Mouse (Mus musculus): ENCODE data around the gene Pnn. TPM values are rescaled to one million over a fixed set of nuclear protein-coding genes. Genes with fewer than 3 reads are reported as not detected.
"Not testable (repeated sequence)": the region's sequence is repeated elsewhere in the genome, so short reads cannot be mapped to it uniquely, and the experiment has no call there.

Pnn gene
- polyA plus RNA-seq, 1 experiment from 2014 or later = 68.6 TPM

DNA sequence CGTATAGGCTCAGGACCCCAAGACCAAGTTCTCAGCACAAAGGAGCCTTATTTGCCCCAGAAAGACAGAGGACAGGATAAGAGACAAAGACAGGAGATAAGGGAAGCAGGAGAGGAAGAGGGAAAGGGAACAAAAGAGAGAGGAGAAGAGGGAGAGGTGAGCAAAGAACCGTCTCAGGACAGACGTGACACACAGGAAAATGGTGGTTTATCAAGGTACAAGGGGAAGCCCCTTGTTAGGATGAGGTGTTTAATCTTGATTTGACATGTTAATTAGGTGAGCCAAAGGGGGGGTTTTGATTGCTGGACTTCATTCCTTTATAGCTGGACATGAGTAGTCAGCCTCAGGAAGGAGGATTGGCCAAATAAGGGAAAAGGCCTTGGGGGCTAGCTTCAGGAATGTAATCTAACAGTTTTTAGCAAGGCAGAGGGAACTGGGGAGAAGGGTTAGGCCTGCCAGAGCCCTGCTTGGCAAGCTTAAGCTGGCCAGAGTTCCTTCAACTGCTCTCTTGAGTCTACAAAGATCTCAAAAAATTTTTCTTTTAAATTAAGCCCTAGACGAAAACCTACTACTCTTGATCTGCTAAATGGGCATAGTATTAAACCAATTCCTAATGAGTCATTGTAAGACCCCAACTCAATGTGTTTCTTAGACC, 11.4 kb upstream of the Pnn start:
- Histone ChIP-seq H3K27me3 (replicated peaks) (no peaks in the 10 kb centered on the region), H3K4me3 (no peak overlapping the region), H3K9me3 (replicated peaks) (no peaks in the 10 kb centered on the region), H3K27ac (no peak overlapping the region), H3K9ac (no peak overlapping the region), H3K4me1 (peaks cover 80% of the 10 kb centered on the region), H3K36me3 (peaks cover 73% of the 10 kb centered on the region), H3K4me2 (no peak overlapping the region)
- no peak for ATAC-seq
- WGBS (ENCODE audit: insufficient replicate concordance) = 53% methylated on average over 4 of the region's 4 CpGs

DNA sequence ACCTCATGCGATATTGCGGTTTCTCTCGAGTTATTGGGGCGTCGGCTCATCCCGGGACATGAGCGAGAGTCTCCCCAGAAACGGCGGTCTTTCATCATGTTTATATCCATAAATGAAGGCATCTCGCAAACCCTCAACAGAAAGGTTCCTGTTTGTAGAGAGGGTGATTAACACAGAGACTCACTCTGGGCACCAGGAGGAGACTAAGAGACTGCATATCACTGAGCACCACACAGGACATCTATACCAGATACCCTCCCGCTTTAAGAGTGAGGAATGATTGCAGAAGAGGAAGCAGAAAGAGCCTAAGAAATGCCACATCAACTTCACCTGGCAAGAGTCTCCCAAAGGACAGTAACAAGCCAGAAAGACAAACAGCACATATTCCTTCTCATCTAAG, 10.5 kb upstream of the Pnn start:
- H3K9me3 ChIP-seq (replicated peaks) = no peaks in the 10 kb centered on the region
- 89% methylated on average over 11 of the region's 11 CpGs for WGBS (ENCODE audit: insufficient replicate concordance)

DNA sequence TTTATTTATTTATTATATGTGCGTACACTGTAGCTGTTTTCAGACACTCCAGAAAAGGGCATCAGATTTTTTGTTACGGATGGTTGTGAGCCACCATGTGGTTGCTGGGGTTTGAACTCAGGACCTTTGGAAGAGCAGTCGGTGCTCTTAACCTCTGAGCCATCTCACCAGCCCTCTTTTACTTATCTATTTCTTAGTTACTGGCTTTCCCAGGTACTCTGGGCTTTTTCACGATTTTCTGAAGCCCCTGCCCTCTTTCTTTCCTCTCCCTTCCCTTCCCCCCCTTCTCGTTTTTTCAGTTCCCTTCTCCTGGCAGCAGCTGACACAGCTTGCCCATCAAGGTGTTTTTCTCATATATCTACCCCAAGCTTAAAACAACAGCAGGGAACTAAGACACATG, 8.4 kb upstream of the Pnn start:
- not testable (repeated sequence) for H3K9ac ChIP-seq; H3K9me3 ChIP-seq (replicated peaks); H3K27me3 ChIP-seq (replicated peaks); H3K27ac ChIP-seq; H3K4me2 ChIP-seq; ATAC-seq; H3K4me3 ChIP-seq
- H3K36me3 ChIP-seq = peaks cover 60% of the 10 kb centered on the region
- peaks cover 69% of the 10 kb centered on the region for H3K4me1 ChIP-seq
- 77% methylated on average over 5 of the region's 5 CpGs for WGBS (ENCODE audit: insufficient replicate concordance)

More for the DNA sequence above, 10.5 kb upstream of the Pnn start:
- no peak overlapping the region for H3K27ac ChIP-seq
- H3K36me3 ChIP-seq = peaks cover 71% of the 10 kb centered on the region
- no peak overlapping the region for H3K4me3 ChIP-seq
- peaks cover 83% of the 10 kb centered on the region for H3K4me1 ChIP-seq
- ATAC-seq = no peak
- H3K9ac ChIP-seq = no peak overlapping the region
- H3K4me2 ChIP-seq = no peak overlapping the region
- no peaks in the 10 kb centered on the region for H3K27me3 ChIP-seq (replicated peaks)

DNA sequence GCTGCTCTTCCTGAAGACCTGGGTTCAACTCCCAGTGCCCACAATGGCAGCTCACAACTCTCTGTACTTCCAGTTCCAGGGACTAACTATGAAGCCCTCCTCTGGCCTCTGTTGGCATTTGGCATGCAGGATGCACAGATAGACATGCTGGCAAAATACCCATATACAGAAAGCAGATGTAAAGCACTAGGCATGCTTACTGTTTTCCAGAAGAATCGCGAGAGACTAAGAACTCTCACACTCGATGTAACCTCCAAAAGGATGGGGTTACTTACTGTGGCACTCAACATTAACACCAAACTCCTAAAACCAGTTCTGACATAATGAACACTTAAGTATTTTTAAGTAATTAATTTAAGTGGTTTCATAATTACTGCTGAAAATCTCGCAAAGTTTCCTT, 6.4 kb upstream of the Pnn start:
- peaks cover 44% of the 10 kb centered on the region for H3K36me3 ChIP-seq
- H3K9ac ChIP-seq = peak overlapping the region; percentile 99
- 52% methylated on average over 4 of the region's 4 CpGs for WGBS (ENCODE audit: insufficient replicate concordance)
- peak overlapping the region; percentile 74 for H3K4me2 ChIP-seq
- H3K4me1 ChIP-seq = peaks cover 48% of the 10 kb centered on the region
- ATAC-seq = no peak
- H3K4me3 ChIP-seq = peak overlapping the region; percentile 87
- peak overlapping the region; percentile 92 for H3K27ac ChIP-seq
- no peaks in the 10 kb centered on the region; the same call in 1 of the 2 replicates for H3K27me3 ChIP-seq (replicated peaks)
- H3K9me3 ChIP-seq (replicated peaks) = no peaks in the 10 kb centered on the region

DNA sequence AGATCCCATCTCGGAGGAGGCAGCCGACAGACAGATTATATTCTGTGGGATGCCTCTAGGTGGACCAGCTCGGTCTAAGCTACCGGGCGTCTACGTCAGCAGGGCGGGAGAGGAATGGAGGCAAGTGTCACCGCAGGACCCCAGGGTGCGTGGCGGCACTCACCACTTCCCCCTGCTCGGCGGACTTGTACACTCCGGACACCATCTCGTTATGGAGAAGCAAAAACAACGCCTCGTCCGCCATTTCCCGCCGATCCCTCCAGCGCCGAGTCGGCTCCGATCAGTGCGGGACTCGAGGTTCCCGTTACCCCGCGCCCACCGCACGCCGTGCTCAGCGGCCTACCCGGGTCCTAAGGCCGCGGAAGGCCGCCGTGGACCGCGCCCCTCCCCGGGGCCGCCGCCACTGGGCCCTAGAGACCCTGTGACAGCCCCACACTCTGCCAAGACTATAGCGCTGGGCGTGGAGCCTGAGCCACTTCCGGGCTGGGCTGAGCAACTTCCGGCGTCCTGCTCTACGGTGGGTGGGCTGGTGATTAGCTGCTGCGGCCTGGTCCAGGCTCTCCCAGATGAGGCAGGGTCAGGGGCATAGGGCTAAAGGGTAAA, 5.6 kb upstream of the Pnn start, which contains the start of gene Trappc6b:
TSS of gene Trappc6b (minus strand) at position 480 of the 603 bp plus-strand sequence.
- Histone ChIP-seq H3K9me3 (replicated peaks) (no peaks in the 10 kb centered on the region), H3K27ac (peak within 1 kb of the TSS; percentile 92), H3K4me3 (peak within 1 kb of the TSS; percentile 87), H3K27me3 (replicated peaks) (no peaks in the 10 kb centered on the region; the same call in 1 of the 2 replicates), H3K9ac (peak within 1 kb of the TSS; percentile 99), H3K4me1 (peaks cover 48% of the 10 kb centered on the region), H3K36me3 (peaks cover 36% of the 10 kb centered on the region), H3K4me2 (peak within 1 kb of the TSS; percentile 74)
- peak; percentile 95 for ATAC-seq
- under 1% methylated on average over 49 of the region's 49 CpGs for WGBS (ENCODE audit: insufficient replicate concordance)

DNA sequence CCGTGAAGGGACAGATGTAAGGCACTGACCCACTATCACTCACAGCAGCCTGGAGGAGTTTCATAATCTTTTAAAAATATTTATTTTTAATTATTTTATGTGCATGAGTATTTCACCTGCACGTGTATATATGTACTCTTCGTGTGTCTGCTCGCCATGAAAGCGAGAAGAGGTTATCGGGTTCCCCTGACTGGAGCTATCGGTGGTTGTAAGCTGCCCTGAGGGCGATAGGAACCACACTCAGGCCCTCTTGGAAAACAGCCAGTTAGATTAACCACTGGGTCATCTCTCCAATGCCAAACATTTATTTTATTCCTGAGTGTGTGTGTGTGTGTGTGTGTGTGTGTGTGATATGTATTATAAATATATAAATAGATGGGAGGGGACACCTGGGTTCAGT, 1.8 kb upstream of the Pnn start:
- peaks cover 32% of the 10 kb centered on the region for H3K4me1 ChIP-seq
- H3K36me3 ChIP-seq = peaks cover 19% of the 10 kb centered on the region
- H3K9me3 ChIP-seq (replicated peaks) = no peaks in the 10 kb centered on the region
- H3K27me3 ChIP-seq (replicated peaks) = no peaks in the 10 kb centered on the region; the same call in 1 of the 2 replicates
- H3K9ac ChIP-seq = no peak overlapping the region
- no peak for ATAC-seq
- 76% methylated on average over 8 of the region's 8 CpGs for WGBS (ENCODE audit: insufficient replicate concordance)
- no peak overlapping the region for H3K27ac ChIP-seq
- H3K4me3 ChIP-seq = no peak overlapping the region
- H3K4me2 ChIP-seq = no peak overlapping the region

DNA sequence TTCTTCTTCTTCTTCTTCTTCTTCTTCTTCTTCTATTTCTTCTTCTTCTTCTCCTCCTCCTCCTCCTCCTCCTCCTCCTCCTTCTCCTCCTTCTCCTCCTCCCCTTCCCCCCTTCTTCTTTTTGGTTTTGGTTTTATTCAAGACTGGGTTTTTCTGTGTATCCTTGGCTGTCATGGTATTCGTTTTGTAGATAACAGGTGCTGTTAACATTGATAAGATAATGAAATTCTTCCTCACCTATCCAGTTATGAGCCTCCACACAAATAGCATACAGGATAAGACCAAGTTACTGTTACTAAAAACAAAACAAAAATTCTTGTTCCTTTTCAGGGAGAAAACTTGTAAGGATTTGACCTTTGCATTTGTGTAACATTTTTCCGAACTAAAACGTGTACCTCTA, 908 bp upstream of the Pnn start:
- 44% methylated on average over 3 of the region's 3 CpGs for WGBS (ENCODE audit: insufficient replicate concordance)
- Histone ChIP-seq H3K36me3 (peaks cover 28% of the 10 kb centered on the region), H3K9ac (peak overlapping the region; percentile 71; the same call in 1 of the 2 replicates), H3K9me3 (replicated peaks) (no peaks in the 10 kb centered on the region), H3K4me2 (peak overlapping the region; percentile 86), H3K4me1 (peaks cover 25% of the 10 kb centered on the region), H3K27ac (peak overlapping the region; percentile 76), H3K27me3 (replicated peaks) (no peaks in the 10 kb centered on the region; the same call in 1 of the 2 replicates), H3K4me3 (peak overlapping the region; percentile 96)
- ATAC-seq = no peak

DNA sequence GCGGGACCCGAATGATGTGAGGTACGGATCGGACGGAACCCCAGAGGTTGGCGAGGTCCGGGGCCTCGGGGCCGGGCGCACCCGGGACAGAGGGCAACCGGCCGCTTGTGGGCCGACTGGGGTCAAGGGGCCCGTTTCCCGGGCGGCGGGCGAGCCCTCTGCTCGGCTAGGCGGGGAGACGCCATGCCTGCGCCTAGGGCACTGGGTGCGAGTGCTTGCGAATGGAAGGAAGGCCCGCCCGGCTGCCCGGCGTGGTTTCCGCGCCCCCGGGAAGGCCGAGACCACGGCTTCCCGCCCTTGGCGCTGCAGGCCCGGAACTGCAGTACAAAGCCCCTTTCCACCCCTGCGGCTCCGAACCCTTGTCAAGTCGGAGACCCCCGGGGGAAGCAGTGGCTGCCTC, 411 bp downstream of the Pnn start:
- Histone ChIP-seq H3K27me3 (replicated peaks) (no peaks in the 10 kb centered on the region; the same call in 1 of the 2 replicates), H3K4me2 (peak overlapping the region; percentile 86), H3K4me3 (peak overlapping the region; percentile 96), H3K36me3 (peaks cover 41% of the 10 kb centered on the region), H3K9me3 (replicated peaks) (no peaks in the 10 kb centered on the region), H3K4me1 (peaks cover 25% of the 10 kb centered on the region), H3K27ac (peak overlapping the region; percentile 88), H3K9ac (peak overlapping the region; percentile 94)
- under 1% methylated on average over 41 of the region's 41 CpGs for WGBS (ENCODE audit: insufficient replicate concordance)
- peak; percentile 46 for ATAC-seq

DNA sequence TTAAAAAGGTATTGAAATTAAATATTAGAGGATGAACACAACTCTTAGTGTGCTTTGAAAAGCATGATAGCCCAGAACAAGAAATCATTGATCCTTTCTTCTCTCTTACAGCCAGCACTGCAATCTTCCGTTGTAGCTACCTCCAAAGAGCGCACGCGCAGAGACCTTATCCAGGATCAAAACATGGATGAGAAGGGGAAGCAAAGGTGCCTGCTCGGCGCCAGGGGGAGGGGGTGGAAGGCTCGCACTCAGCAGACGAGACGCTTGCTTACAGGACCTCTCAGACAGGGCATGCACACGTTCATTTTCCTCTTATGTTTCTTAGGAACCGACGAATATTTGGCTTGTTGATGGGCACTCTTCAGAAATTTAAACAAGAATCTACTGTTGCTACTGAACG, 2.1 kb downstream of the Pnn start:
- H3K36me3 ChIP-seq = peaks cover 52% of the 10 kb centered on the region
- ATAC-seq = no peak
- no peak overlapping the region for H3K9ac ChIP-seq
- H3K4me3 ChIP-seq = no peak overlapping the region
- no peak overlapping the region for H3K27ac ChIP-seq
- H3K27me3 ChIP-seq (replicated peaks) = no peaks in the 10 kb centered on the region; the same call in 1 of the 2 replicates
- peaks cover 25% of the 10 kb centered on the region for H3K4me1 ChIP-seq
- peak overlapping the region; percentile 86; the same call in 1 of the 2 replicates for H3K4me2 ChIP-seq
- 91% methylated on average over 13 of the region's 13 CpGs for WGBS (ENCODE audit: insufficient replicate concordance)
- no peaks in the 10 kb centered on the region for H3K9me3 ChIP-seq (replicated peaks)

DNA sequence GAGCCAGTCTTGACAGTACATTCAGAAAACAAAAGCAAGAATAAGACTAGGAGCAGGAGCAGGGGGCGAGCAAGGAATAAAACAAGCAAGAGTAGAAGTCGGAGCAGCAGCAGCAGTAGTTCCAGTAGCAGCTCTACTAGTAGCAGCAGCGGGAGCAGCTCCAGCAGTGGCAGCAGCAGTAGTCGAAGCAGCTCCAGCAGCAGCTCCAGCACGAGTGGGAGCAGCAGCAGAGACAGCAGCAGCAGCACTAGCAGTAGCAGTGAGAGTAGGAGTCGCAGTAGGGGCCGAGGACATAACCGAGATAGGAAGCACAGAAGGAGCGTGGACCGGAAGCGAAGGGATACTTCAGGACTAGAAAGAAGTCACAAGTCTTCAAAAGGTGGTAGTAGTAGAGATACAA, 5.6 kb downstream of the Pnn start:
- Histone ChIP-seq H3K27ac (no peak overlapping the region), H3K27me3 (replicated peaks) (no peaks in the 10 kb centered on the region), H3K9ac (no peak overlapping the region), H3K36me3 (peaks cover 60% of the 10 kb centered on the region), H3K4me2 (no peak overlapping the region), H3K9me3 (replicated peaks) (no peaks in the 10 kb centered on the region), H3K4me3 (no peak overlapping the region), H3K4me1 (peaks cover 15% of the 10 kb centered on the region)
- WGBS (ENCODE audit: insufficient replicate concordance) = 89% methylated on average over 11 of the region's 11 CpGs
- no peak for ATAC-seq

DNA sequence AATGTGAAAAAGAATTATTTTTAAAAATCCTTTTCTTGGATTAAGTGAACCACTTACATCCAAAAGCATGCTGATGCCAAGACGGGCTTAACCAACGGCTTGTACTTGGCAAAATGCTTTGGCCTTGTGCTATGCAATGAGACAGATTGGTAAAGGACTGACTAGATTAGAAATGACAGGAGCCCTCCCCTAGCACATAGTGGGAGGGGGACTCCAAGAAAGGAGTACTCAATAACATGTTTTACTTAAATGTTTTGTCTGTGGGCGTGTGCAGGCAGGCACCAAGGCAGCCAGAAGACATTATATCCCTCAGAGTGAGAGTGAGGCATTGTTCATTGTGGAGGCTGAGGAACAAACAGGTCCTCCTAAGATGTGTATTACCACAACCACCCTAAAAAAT, 7.4 kb downstream of the Pnn start:
- Histone ChIP-seq H3K4me3 (no peak overlapping the region), H3K4me1 (no peaks in the 10 kb centered on the region; the same call in 1 of the 2 replicates), H3K9ac (no peak overlapping the region), H3K27me3 (replicated peaks) (no peaks in the 10 kb centered on the region), H3K27ac (no peak overlapping the region), H3K4me2 (no peak overlapping the region), H3K9me3 (replicated peaks) (no peaks in the 10 kb centered on the region), H3K36me3 (peaks cover 49% of the 10 kb centered on the region)
- ATAC-seq = no peak
- 80% methylated on average over 3 of the region's 3 CpGs for WGBS (ENCODE audit: insufficient replicate concordance)

DNA sequence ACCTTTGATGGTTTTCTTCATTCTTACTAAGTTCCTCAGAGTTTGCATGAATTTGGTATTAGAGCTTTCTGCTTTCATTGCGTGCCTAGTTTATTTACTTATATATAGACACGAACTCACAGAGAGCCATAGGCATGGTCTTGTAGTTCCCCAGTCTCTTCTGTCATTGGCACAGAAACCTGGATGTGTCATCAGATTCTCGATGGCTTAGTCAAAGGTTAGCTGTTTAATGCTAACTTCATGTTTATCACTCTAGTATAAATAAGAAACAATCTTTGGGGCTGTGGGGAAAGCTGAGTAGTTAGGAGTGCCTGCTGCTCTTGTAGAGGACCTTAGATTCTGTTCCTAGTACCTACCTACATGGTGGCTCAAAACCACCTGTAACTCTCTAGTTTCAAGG, 10.3 kb downstream of the Pnn start:
- no peak for ATAC-seq
- H3K4me2 ChIP-seq = no peak overlapping the region
- H3K36me3 ChIP-seq = peaks cover 20% of the 10 kb centered on the region
- H3K4me1 ChIP-seq = no peaks in the 10 kb centered on the region
- no peaks in the 10 kb centered on the region for H3K9me3 ChIP-seq (replicated peaks)
- no peak overlapping the region for H3K9ac ChIP-seq
- H3K27ac ChIP-seq = no peak overlapping the region
- 74% methylated on average over 3 of the region's 3 CpGs for WGBS (ENCODE audit: insufficient replicate concordance)
- H3K27me3 ChIP-seq (replicated peaks) = no peaks in the 10 kb centered on the region
- H3K4me3 ChIP-seq = no peak overlapping the region
